Mouse (Mus musculus): Measurements from ENCODE around the gene Susd6. TPM values are rescaled to one million over a fixed set of nuclear protein-coding genes. Genes with fewer than 3 reads are reported as not detected.
"Not testable (repeated sequence)": the region's sequence is repeated elsewhere in the genome, so short reads cannot be mapped to it uniquely, and the experiment has no call there.

Susd6 gene
- polyA plus RNA-seq, 1 experiment: 57.0 TPM

DNA sequence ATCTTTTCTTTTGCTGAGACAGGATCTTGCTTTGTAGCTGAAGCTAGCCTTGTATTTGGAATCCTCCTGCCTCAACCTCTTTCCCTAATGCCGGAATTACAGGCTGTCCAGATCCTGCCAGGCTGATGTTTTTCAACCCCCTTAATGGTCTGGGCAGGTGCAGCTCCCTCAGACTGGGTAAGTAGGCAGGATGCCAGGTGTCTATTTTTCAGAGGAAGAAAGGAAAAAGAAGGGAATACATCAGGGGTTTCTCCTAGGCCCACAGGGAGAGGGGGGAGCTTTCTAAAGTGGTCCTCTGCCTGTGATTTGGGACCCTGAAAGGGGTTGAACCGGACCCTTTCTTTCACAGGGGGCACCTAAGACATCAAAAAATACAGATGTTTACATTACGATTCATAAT is 2.1 kb upstream of the Susd6 start:
- no peak overlapping the region for H3K9ac ChIP-seq (ENCODE audit: low read depth, poor library complexity, severe bottlenecking)
- no peak for TF ChIP-seq POLR2A (IDR thresholded peaks at IDR 0.05; ENCODE audit: insufficient read depth, low read length)
- no peak for TF ChIP-seq EP300 (IDR thresholded peaks at IDR 0.05; ENCODE audit: insufficient read depth, low read depth, low read length)
- TF ChIP-seq CTCF (IDR thresholded peaks at IDR 0.05; ENCODE audit: low read depth, low read length): no peak
- H3K27ac ChIP-seq (ENCODE audit: insufficient read depth, low read length): no peak overlapping the region
- H3K4me3 ChIP-seq (ENCODE audit: low read depth, low read length): no peak overlapping the region
- peaks cover 3% of the 10 kb centered on the region for H3K36me3 ChIP-seq (ENCODE audit: control insufficient read depth, insufficient read depth, low read length, poor library complexity, severe bottlenecking)
- no peaks in the 10 kb centered on the region for H3K27me3 ChIP-seq (ENCODE audit: control insufficient read depth, insufficient read depth, low read length, poor library complexity, severe bottlenecking)
- no peaks in the 10 kb centered on the region for H3K4me1 ChIP-seq (ENCODE audit: control insufficient read depth, insufficient read depth, low read length)
- H3K9me3 ChIP-seq (replicated peaks; ENCODE audit: control insufficient read depth, insufficient read depth, low read length, poor library complexity, severe bottlenecking): no peaks in the 10 kb centered on the region

DNA sequence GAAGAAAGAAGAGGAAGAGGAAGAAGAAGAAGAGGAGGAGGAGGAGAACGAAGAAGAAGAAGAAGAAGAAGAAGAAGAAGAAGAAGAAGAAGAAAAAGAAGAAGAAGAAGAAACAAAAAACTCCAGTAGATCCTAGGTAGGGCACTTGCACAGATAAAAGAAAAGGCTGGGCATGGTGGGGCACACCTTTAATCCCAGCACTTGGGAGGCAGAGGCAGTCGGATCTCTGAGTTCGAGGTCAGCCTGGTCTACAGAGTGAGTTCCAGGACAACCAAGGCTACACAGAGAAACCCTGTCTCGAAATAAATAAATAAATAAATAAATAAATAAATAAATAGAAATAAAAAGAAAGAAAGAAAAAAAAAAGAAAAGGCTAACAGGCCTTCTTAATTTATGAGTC is 1.0 kb upstream of the Susd6 start:
- H3K9me3 ChIP-seq (replicated peaks; ENCODE audit: control insufficient read depth, insufficient read depth, low read length, poor library complexity, severe bottlenecking); H3K4me1 ChIP-seq (ENCODE audit: control insufficient read depth, insufficient read depth, low read length); H3K27ac ChIP-seq (ENCODE audit: insufficient read depth, low read length); H3K4me3 ChIP-seq (ENCODE audit: low read depth, low read length); H3K27me3 ChIP-seq (ENCODE audit: control insufficient read depth, insufficient read depth, low read length, poor library complexity, severe bottlenecking): not testable (repeated sequence)
- Histone ChIP-seq H3K36me3 (ENCODE audit: control insufficient read depth, insufficient read depth, low read length, poor library complexity, severe bottlenecking) (peaks cover 12% of the 10 kb centered on the region), H3K9ac (ENCODE audit: low read depth, poor library complexity, severe bottlenecking) (peak overlapping the region; percentile 79; the same call in 1 of the 2 replicates)

DNA sequence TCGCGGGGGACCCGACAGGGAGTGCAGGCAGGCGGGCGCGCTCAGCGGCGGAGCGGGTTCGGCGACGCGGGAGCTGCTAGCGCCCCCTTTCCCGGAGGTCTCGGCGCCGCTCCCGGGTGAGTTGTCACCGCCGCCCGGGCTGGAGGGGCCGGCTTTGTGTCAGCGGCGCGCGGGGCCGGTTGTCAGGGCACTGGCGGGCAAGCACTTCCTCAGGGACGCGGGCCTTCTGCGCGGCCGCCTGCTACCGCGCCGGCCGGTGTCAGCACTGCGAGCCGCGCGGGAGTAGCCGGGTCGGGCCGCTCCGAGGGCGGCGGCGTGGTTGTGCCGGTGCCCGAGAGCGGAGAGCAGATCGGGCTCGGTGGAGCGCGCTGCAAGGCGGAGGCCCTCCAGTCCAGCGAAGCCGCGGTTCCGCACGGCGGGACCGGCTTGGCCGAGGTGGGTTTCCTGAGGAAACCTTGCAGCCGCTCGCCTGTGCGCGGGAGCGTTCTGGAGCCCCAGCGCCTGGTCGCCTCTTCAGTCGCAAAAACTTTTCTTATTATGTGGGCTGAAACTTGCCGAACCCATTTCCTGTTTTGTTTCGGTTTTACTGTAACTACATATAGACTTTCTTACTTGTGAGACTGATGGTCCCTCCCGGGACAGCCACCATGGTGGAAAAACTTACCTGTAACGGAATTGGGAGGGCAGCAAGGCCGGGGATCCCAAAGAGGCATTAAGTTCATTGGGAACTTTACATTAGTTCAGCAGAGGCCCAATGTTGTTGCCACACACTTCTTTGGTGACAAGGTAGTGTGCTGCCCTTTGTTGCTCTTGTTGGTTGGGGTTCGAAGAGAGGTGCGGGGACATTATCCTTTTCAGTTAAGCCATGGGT is 625 bp downstream of the Susd6 start:
- Histone ChIP-seq H3K4me1 (ENCODE audit: control insufficient read depth, insufficient read depth, low read length) (no peaks in the 10 kb centered on the region), H3K9ac (ENCODE audit: low read depth, poor library complexity, severe bottlenecking) (peak overlapping the region; percentile 96), H3K27ac (ENCODE audit: insufficient read depth, low read length) (peak overlapping the region; percentile 29), H3K27me3 (ENCODE audit: control insufficient read depth, insufficient read depth, low read length, poor library complexity, severe bottlenecking) (no peaks in the 10 kb centered on the region), H3K4me3 (ENCODE audit: low read depth, low read length) (peak overlapping the region; percentile 79), H3K36me3 (ENCODE audit: control insufficient read depth, insufficient read depth, low read length, poor library complexity, severe bottlenecking) (peaks cover 18% of the 10 kb centered on the region), H3K9me3 (replicated peaks; ENCODE audit: control insufficient read depth, insufficient read depth, low read length, poor library complexity, severe bottlenecking) (no peaks in the 10 kb centered on the region)
- no peak for TF ChIP-seq CTCF (IDR thresholded peaks at IDR 0.05; ENCODE audit: low read depth, low read length)
- no peak for TF ChIP-seq POLR2A (IDR thresholded peaks at IDR 0.05; ENCODE audit: insufficient read depth, low read length)
- no peak for TF ChIP-seq EP300 (IDR thresholded peaks at IDR 0.05; ENCODE audit: insufficient read depth, low read depth, low read length)

DNA sequence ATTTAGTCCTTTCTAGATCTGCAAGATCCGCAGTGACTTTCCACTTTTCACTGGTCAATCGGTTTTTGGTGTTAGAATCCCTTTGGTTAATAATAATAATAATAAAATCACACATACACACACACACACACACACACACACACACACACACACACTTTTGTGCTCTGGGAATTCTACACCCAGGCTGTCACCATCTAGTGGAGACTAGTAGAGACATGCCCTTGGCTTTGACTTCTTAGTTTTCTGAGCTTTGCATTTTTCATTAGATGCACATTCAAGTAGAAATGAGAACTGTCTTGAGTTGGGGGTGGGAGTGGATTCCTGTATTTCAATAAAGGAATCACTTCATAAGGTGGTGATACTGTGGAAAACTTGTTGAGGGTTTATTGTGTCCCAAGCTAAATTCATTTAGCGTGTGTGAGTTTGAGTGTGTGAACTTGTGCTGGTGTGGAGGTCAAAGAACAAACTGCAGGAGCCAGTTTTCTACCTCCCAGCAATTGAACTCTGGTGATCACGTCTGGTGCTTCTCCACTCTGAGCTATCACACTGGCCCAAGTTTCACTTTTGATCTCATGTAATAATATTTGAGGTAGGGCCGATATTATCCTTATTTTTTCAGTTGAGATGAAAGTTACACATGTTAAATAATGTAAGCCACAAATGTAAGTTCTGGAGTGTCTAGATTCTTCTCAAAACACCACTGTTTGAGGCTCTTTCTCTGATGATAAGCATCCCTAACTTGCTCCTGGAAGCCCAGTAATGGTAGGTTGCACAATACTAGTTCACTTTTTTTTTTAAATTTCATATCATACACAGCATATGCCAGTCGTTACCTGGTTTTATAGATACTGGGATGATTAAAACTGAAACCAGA is 1.5 kb downstream of the Susd6 start:
- H3K9ac ChIP-seq (ENCODE audit: low read depth, poor library complexity, severe bottlenecking): peak overlapping the region; percentile 96
- TF ChIP-seq EP300 (IDR thresholded peaks at IDR 0.05; ENCODE audit: insufficient read depth, low read depth, low read length): no peak
- TF ChIP-seq CTCF (IDR thresholded peaks at IDR 0.05; ENCODE audit: low read depth, low read length): no peak
- TF ChIP-seq POLR2A (IDR thresholded peaks at IDR 0.05; ENCODE audit: insufficient read depth, low read length): no peak
- peaks cover 18% of the 10 kb centered on the region for H3K36me3 ChIP-seq (ENCODE audit: control insufficient read depth, insufficient read depth, low read length, poor library complexity, severe bottlenecking)
- peak overlapping the region; percentile 76 for H3K27ac ChIP-seq (ENCODE audit: insufficient read depth, low read length)
- peak overlapping the region; percentile 82 for H3K4me3 ChIP-seq (ENCODE audit: low read depth, low read length)
- H3K9me3 ChIP-seq (replicated peaks; ENCODE audit: control insufficient read depth, insufficient read depth, low read length, poor library complexity, severe bottlenecking): no peaks in the 10 kb centered on the region
- peaks cover 3% of the 10 kb centered on the region for H3K4me1 ChIP-seq (ENCODE audit: control insufficient read depth, insufficient read depth, low read length)
- H3K27me3 ChIP-seq (ENCODE audit: control insufficient read depth, insufficient read depth, low read length, poor library complexity, severe bottlenecking): no peaks in the 10 kb centered on the region

DNA sequence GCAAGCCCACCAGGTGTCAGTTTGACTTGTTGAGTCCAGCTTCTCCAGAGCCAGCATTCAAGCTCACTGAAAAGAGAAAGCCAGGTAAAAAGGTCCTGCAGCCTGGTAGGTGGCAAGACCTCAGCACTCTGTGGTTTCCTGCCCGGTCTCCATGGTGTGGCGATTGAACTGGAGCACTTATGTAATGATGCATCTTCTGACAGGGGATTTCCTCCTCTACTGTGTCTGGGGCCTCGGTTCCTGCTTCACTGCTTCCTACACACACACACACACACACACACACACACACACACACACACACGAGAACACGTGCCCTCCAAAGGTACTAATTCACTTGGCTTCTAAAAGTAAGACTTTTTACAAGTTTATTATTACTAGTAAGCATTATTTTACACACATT is 2.6 kb downstream of the Susd6 start:
- Histone ChIP-seq H3K27ac (ENCODE audit: insufficient read depth, low read length) (no peak overlapping the region), H3K4me1 (ENCODE audit: control insufficient read depth, insufficient read depth, low read length) (peaks cover 3% of the 10 kb centered on the region), H3K4me3 (ENCODE audit: low read depth, low read length) (no peak overlapping the region), H3K27me3 (ENCODE audit: control insufficient read depth, insufficient read depth, low read length, poor library complexity, severe bottlenecking) (no peaks in the 10 kb centered on the region), H3K36me3 (ENCODE audit: control insufficient read depth, insufficient read depth, low read length, poor library complexity, severe bottlenecking) (peaks cover 20% of the 10 kb centered on the region), H3K9me3 (replicated peaks; ENCODE audit: control insufficient read depth, insufficient read depth, low read length, poor library complexity, severe bottlenecking) (no peaks in the 10 kb centered on the region), H3K9ac (ENCODE audit: low read depth, poor library complexity, severe bottlenecking) (peak overlapping the region; percentile 96)
- TF ChIP-seq POLR2A (IDR thresholded peaks at IDR 0.05; ENCODE audit: insufficient read depth, low read length): no peak

DNA sequence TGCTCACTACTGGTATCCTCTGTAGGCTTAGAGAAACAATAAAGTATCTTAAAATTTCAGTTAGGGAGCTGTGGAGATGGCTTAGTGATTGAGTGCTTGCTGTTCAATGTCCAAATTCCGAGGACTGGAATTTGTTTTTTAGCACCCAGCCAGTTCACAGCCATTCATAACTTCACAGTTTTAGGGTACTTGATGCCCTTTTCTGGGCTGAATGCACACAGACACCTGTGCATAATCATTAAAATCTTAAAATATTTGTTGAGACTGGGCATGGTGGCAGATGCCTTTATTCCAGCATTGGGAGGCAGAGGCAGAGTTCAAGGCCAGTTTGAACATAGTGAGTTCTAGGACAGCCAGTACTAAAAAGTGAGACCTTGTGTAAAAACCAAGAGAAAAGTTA is 3.2 kb downstream of the Susd6 start:
- no peak overlapping the region for H3K27ac ChIP-seq (ENCODE audit: insufficient read depth, low read length)
- no peaks in the 10 kb centered on the region for H3K9me3 ChIP-seq (replicated peaks; ENCODE audit: control insufficient read depth, insufficient read depth, low read length, poor library complexity, severe bottlenecking)
- no peak overlapping the region; the same call in 1 of the 2 replicates for H3K9ac ChIP-seq (ENCODE audit: low read depth, poor library complexity, severe bottlenecking)
- H3K4me3 ChIP-seq (ENCODE audit: low read depth, low read length): no peak overlapping the region
- H3K36me3 ChIP-seq (ENCODE audit: control insufficient read depth, insufficient read depth, low read length, poor library complexity, severe bottlenecking): peaks cover 20% of the 10 kb centered on the region
- no peaks in the 10 kb centered on the region for H3K27me3 ChIP-seq (ENCODE audit: control insufficient read depth, insufficient read depth, low read length, poor library complexity, severe bottlenecking)
- peaks cover 3% of the 10 kb centered on the region for H3K4me1 ChIP-seq (ENCODE audit: control insufficient read depth, insufficient read depth, low read length)
- TF ChIP-seq CTCF (IDR thresholded peaks at IDR 0.05; ENCODE audit: low read depth, low read length) (no peak), EP300 (IDR thresholded peaks at IDR 0.05; ENCODE audit: insufficient read depth, low read depth, low read length) (no peak), POLR2A (IDR thresholded peaks at IDR 0.05; ENCODE audit: insufficient read depth, low read length) (no peak)

Data from ES-Bruce4 (cell line).